Mouse (Mus musculus) CH12.LX (cell line): ENCODE data around the gene Ech1. TPM values are rescaled to one million over a fixed set of nuclear protein-coding genes. Genes with fewer than 3 reads are reported as not detected.

ENCODE experiments used
- DNase-seq: peaks from one replicate; pipeline ENCODE4 v3.0.0-alpha.2; 2013; ENCODE audit errors: extremely low read depth
- H3K27ac ChIP-seq: 2 replicates; pipeline ENCODE4 v1.5.1; 2012; ENCODE audit warnings: low read depth, mild to moderate bottlenecking, control low read depth, moderate library complexity; ENCODE audit not compliant: insufficient read depth
- H3K27me3 ChIP-seq: replicated peaks from 2 replicates; pipeline ENCODE3; 2012; ENCODE audit warnings: inconsistent platforms
- H3K36me3 ChIP-seq, 2 experiments: replicated peaks in 1 of 2; 2 replicates each; pipeline versions ENCODE3 to v1.6.1; 2012; ENCODE audit warnings: inconsistent platforms in 1 of 2, low read length in 1 of 2, mild to moderate bottlenecking in 1 of 2, mixed read lengths in 1 of 2, moderate library complexity in 1 of 2; ENCODE audit not compliant: control insufficient read depth in 1 of 2, insufficient read depth in 1 of 2
- H3K4me1 ChIP-seq, 2 experiments: 2 replicates each; pipeline ENCODE4 v1.6.1; 2012; ENCODE audit warnings: inconsistent platforms in 1 of 2, moderate library complexity in 1 of 2; ENCODE audit not compliant: insufficient read depth in 2 of 2, control insufficient read depth in 1 of 2
- H3K4me2 ChIP-seq: 2 replicates; pipeline ENCODE4 v1.6.1; 2012; ENCODE audit warnings: low read depth, mild to moderate bottlenecking, control low read depth; ENCODE audit not compliant: poor library complexity, insufficient read depth, severe bottlenecking
- H3K4me3 ChIP-seq, 3 experiments: fragments of 150-350 bp in 1 of 3; sonication (generic) in 1 of 3; replicated peaks in 1 of 3; 2 replicates each; pipeline versions ENCODE3 to v1.5.1; 2011 to 2012; ENCODE audit warnings: low read depth in 2 of 3, low read length in 2 of 3, mild to moderate bottlenecking in 2 of 3, moderate library complexity in 2 of 3, control low read depth in 1 of 3, improper control_type of control experiment in 1 of 3, inconsistent platforms in 1 of 3, mixed read lengths in 1 of 3; ENCODE audit not compliant: poor library complexity in 1 of 3
- H3K79me2 ChIP-seq: replicated peaks from 2 replicates; pipeline ENCODE4 v1.6.1; 2012; ENCODE audit warnings: mild to moderate bottlenecking, moderate library complexity; ENCODE audit not compliant: control insufficient read depth, poor library complexity, insufficient read depth, severe bottlenecking; ENCODE audit errors: extremely low read depth
- H3K9ac ChIP-seq: 2 replicates; pipeline ENCODE4 v1.6.1; 2012; ENCODE audit warnings: low read depth, mild to moderate bottlenecking, control low read depth, moderate library complexity; ENCODE audit not compliant: insufficient read depth
- H3K9me3 ChIP-seq: replicated peaks from 2 replicates; pipeline ENCODE3; 2012; ENCODE audit warnings: low read length, inconsistent platforms, mixed read lengths
- BHLHE40 ChIP-seq: IDR thresholded peaks from 2 replicates; pipeline ENCODE4 v1.6.1; 2011; ENCODE audit warnings: mild to moderate bottlenecking, low read depth, low read length, improper control_type of control experiment
- CHD1 ChIP-seq: IDR thresholded peaks from 2 replicates; pipeline ENCODE4 v1.6.1; 2012; ENCODE audit warnings: low read depth, low read length, improper control_type of control experiment, inconsistent platforms
- CTCF ChIP-seq, 2 experiments: IDR thresholded peaks in 1 of 2; conservative IDR thresholded peaks in 1 of 2; 2 replicates each; pipeline ENCODE4 v1.5.1; 2011 to 2012; ENCODE audit warnings: low read depth in 2 of 2, low read length in 2 of 2, improper control_type of control experiment in 1 of 2, inconsistent platforms in 1 of 2, mild to moderate bottlenecking in 1 of 2, moderate library complexity in 1 of 2
- ELF1 ChIP-seq: IDR thresholded peaks from 2 replicates; pipeline ENCODE4 v1.6.1; 2014; ENCODE audit warnings: low read depth, mild to moderate bottlenecking, inconsistent platforms, low read length, improper control_type of control experiment
- EP300 ChIP-seq: IDR thresholded peaks from 2 replicates; pipeline ENCODE4 v1.6.1; 2011; ENCODE audit warnings: low read length, improper control_type of control experiment
- ETS1 ChIP-seq: conservative IDR thresholded peaks from 2 replicates; pipeline ENCODE4 v1.6.1; 2012; ENCODE audit warnings: low read depth, mild to moderate bottlenecking, inconsistent platforms, low read length, improper control_type of control experiment, moderate library complexity
- GABPA ChIP-seq: IDR thresholded peaks from 2 replicates; pipeline ENCODE4 v1.6.1; 2012; ENCODE audit warnings: low read depth, low read length, improper control_type of control experiment, inconsistent platforms; ENCODE audit not compliant: insufficient replicate concordance
- HCFC1 ChIP-seq: IDR thresholded peaks from 2 replicates; pipeline ENCODE4 v1.6.1; 2012; ENCODE audit warnings: low read depth, mild to moderate bottlenecking, inconsistent platforms, low read length, improper control_type of control experiment
- JUN ChIP-seq: IDR thresholded peaks from 2 replicates; pipeline ENCODE4 v1.6.1; 2011; ENCODE audit warnings: low read depth, mild to moderate bottlenecking, low read length, improper control_type of control experiment, moderate library complexity; ENCODE audit not compliant: insufficient read depth
- JUND ChIP-seq: conservative IDR thresholded peaks from 2 replicates; pipeline ENCODE4 v1.6.1; 2011; ENCODE audit warnings: low read depth, low read length, improper control_type of control experiment
- MAFK ChIP-seq: IDR thresholded peaks from 2 replicates; pipeline ENCODE4 v1.6.1; 2011; ENCODE audit warnings: low read length, improper control_type of control experiment; ENCODE audit not compliant: insufficient replicate concordance
- MAX ChIP-seq: IDR thresholded peaks from 2 replicates; pipeline ENCODE4 v1.6.1; 2011; ENCODE audit warnings: low read length, improper control_type of control experiment
- MXI1 ChIP-seq: IDR thresholded peaks from 2 replicates; pipeline ENCODE4 v1.6.1; 2011; ENCODE audit warnings: mild to moderate bottlenecking, low read depth, low read length, improper control_type of control experiment
- NRF1 ChIP-seq: IDR thresholded peaks from 2 replicates; pipeline ENCODE4 v1.6.1; 2014; ENCODE audit warnings: low read depth, mild to moderate bottlenecking, inconsistent platforms, low read length, improper control_type of control experiment, moderate library complexity
- POLR2A ChIP-seq: IDR thresholded peaks from 2 replicates; pipeline ENCODE4 v1.6.1; 2011; ENCODE audit warnings: low read depth, mild to moderate bottlenecking, improper control_type of control experiment, low read length
- POLR2AphosphoS2 ChIP-seq: IDR thresholded peaks from 2 replicates; pipeline ENCODE4 v1.6.1; 2011; ENCODE audit warnings: low read depth, low read length, improper control_type of control experiment
- RCOR1 ChIP-seq: conservative IDR thresholded peaks from 2 replicates; pipeline ENCODE4 v1.6.1; 2012; ENCODE audit warnings: low read depth, mild to moderate bottlenecking, inconsistent platforms, low read length, improper control_type of control experiment
- SMC3 ChIP-seq: IDR thresholded peaks from 2 replicates; pipeline ENCODE4 v1.6.1; 2011; ENCODE audit warnings: low read depth, low read length, improper control_type of control experiment
- TBP ChIP-seq: conservative IDR thresholded peaks from 2 replicates; pipeline ENCODE4 v1.6.1; 2011; ENCODE audit warnings: low read depth, low read length, improper control_type of control experiment
- TCF12 ChIP-seq: IDR thresholded peaks from 2 replicates; pipeline ENCODE4 v1.6.1; 2014; ENCODE audit warnings: low read depth, mild to moderate bottlenecking, inconsistent platforms, low read length, improper control_type of control experiment
- USF2 ChIP-seq: conservative IDR thresholded peaks from 2 replicates; pipeline ENCODE4 v1.6.1; 2011; ENCODE audit warnings: low read depth, low read length, improper control_type of control experiment
- ZMIZ1 ChIP-seq: IDR thresholded peaks from 2 replicates; pipeline ENCODE4 v1.6.1; 2012; ENCODE audit warnings: low read depth, mild to moderate bottlenecking, inconsistent platforms, low read length, improper control_type of control experiment
- ZNF384 ChIP-seq: IDR thresholded peaks from 2 replicates; pipeline ENCODE4 v1.6.1; 2012; ENCODE audit warnings: low read depth, low read length, improper control_type of control experiment, inconsistent platforms
- dilution Hi-C: fragments of 300-500 bp; cut with MboI; formaldehyde crosslinking; loops from 2 replicates; pipeline ENCODE4 v1.14.3; 2020; ENCODE audit warnings: low sequenced_read_pairs; ENCODE audit not compliant: extremely low pct_unique_long_range_greater_than_20kb, extremely low pct_ligation_motif_present
- in situ Hi-C: fragments of 300-500 bp; cut with MboI; formaldehyde crosslinking; loops from 3 replicates; pipeline ENCODE4 v1.14.3; 2019; ENCODE audit warnings: low sequenced_read_pairs, low pct_ligation_motif_present, low pct_unique_long_range_greater_than_20kb, mixed read lengths
- polyA plus RNA-seq: library from polyadenylated mRNA; unstranded; fragments of >175 nt; gene quantifications from 2 replicates; pipeline ENCODE4 v1.2.1, GENCODE M21; 2012; ENCODE audit warnings: low read depth; ENCODE audit not compliant: insufficient read length
- total RNA-seq, 2 experiments: library from RNA; depleted of rRNA; stranded (reverse); fragments of 300-350 nt in 1 of 2; fragments of >200 nt in 1 of 2; gene quantifications; 2 replicates each; pipeline ENCODE4 v1.2.3; 2012 to 2014

Gene Ech1
- total and polyA plus RNA-seq, 3 experiments: 67.6 to 124 (median 119) TPM

DNA sequence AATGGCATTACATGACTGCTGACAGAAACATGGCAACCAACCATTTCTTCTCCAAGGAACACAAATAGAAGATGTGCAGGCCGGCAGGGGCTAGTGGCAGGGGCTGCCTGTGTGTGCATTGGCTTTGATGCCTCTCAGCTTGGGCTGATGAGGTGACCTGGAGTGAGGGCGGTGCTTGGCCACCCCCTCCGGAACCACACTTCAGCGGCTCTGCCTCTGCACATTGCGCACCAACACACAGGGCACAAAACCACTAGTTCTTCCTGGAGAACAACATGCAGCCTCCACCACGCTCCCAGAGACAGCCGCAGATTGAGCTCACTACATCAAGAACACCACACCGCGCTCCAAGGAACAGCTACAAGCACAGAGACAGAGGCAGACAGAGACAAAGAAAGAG, 8.8 kb upstream of the Ech1 start:
- H3K4me2 ChIP-seq: peak overlapping the region; percentile 11; the same call in 1 of the 2 replicates
- peak; percentile 89 for DNase-seq
- in situ Hi-C loops: no loop called here
- no peaks in the 10 kb centered on the region for H3K27me3 ChIP-seq
- H3K36me3 ChIP-seq: peaks cover 87 to 92% of the 10 kb centered on the region in 2 experiments
- no peak overlapping the region for H3K9ac ChIP-seq
- H3K9me3 ChIP-seq: no peaks in the 10 kb centered on the region
- no peak for TF ChIP-seq ELF1
- 0 out of 2 replicates have a peak, but pooled peaks have one; percentile 16 for TF ChIP-seq BHLHE40
- TF ChIP-seq TCF12: peak; percentile 68; the same call in 1 of the 2 replicates
- TF ChIP-seq GABPA: no peak
- no peak for TF ChIP-seq ZMIZ1
- 0 out of 2 replicates have a peak, but pooled peaks have one; percentile 30 for TF ChIP-seq ETS1
- TF ChIP-seq MAX: peak; percentile 56; the same call in 1 of the 2 replicates
- 0 out of 2 replicates have a peak, but pooled peaks have one; percentile 41 for TF ChIP-seq TBP
- peak; percentile 52; the same call in 1 of the 2 replicates for TF ChIP-seq MXI1
- TF ChIP-seq RCOR1: no peak
- no peak for TF ChIP-seq MAFK
- no peak for TF ChIP-seq NRF1
- TF ChIP-seq CHD1: 0 out of 2 replicates have a peak, but pooled peaks have one; percentile 13
- no peak for TF ChIP-seq ZNF384
- TF ChIP-seq EP300: no peak
- no peak for TF ChIP-seq SMC3
- no peak; the same call in 1 of the 2 replicates for TF ChIP-seq HCFC1
- no peak; the same call in 1 of the 2 replicates for TF ChIP-seq POLR2AphosphoS2
- no peak for TF ChIP-seq JUN
- TF ChIP-seq JUND: no peak
- no peak for TF ChIP-seq USF2
- TF ChIP-seq CTCF (conservative IDR thresholded peaks at IDR 0.05 in 1 of 2, IDR thresholded peaks at IDR 0.05 in 1 of 2; ENCODE audit: low read depth in 2 of 2, low read length in 2 of 2): no peak
- TF ChIP-seq POLR2A: peak; percentile 49
- TF ChIP-seq, all 38 proteins: peak for 8
- H3K4me1 ChIP-seq: peaks cover 29 to 86% of the 10 kb centered on the region in 2 experiments
- dilution Hi-C loops: no loop called here
- peak overlapping the region in 2 of 3 experiments; percentile 6 to 49 for H3K4me3 ChIP-seq
- H3K79me2 ChIP-seq: peaks cover 78% of the 10 kb centered on the region
- H3K27ac ChIP-seq: peak overlapping the region; percentile 37
